Mouse (Mus musculus): ENCODE measurements around the gene Adamts14.

DNA sequence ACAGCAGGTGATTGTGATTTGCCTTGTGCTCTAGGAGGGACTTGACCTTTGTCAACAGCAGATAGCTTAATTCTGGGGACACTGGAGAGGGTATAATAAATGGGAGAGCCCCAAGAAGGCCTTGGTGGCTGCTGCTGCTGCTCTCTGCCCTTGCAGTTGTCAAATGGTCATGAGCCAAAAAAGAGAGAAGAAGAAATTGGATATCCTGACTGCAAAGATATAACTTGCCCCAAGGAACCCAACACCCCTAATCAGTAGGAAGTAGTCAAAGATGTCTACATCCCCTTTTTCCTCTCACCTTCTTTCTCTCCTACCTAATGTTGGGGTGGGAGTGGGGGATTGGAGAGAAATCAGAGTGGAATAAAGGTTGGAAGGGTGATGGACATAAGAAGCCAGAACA, 121.1 kb downstream of the Adamts14 start:
- no peak for TF ChIP-seq POLR2A (IDR thresholded peaks at IDR 0.05; ENCODE audit: control insufficient read depth, low read depth, low read length)
- no peak for TF ChIP-seq CTCF (IDR thresholded peaks at IDR 0.05; ENCODE audit: control insufficient read depth, insufficient read depth, insufficient replicate concordance, low read depth, low read length)

Data from testis, adult 2 months (tissue).